Mouse (Mus musculus) stomach, postnatal 0 days (tissue): ENCODE data around the gene Mrpl53.

Experiments
- CTCF ChIP-seq: IDR thresholded peaks from 2 replicates; pipeline ENCODE4 v1.5.1; 2016; ENCODE audit warnings: antibody characterized with exemption, low read depth, mild to moderate bottlenecking, moderate library complexity
- EP300 ChIP-seq: optimal IDR thresholded peaks from 2 replicates; pipeline ENCODE3; 2016; ENCODE audit warnings: antibody characterized with exemption

DNA sequence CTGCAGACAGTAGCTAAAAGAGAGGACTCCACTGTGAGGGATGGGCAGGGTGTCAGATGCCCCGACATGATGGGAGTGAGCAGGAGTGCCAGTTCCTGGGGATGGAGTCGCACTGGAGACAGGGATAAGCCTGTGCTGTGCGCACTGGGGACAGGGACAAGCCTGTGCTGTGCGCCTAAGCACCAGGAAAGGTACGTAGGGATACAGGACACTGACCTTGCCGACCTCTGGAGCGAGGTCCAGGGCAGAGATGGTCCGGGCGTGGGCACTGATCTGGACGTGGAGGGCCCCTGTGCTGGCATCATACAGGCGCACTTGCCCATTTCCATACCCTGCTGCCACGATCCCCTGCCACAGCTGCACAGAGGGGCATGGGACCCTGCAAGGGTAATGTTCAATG, 44.2 kb downstream of the Mrpl53 start:
- TF ChIP-seq CTCF (no peak), EP300 (no peak)
